Mouse (Mus musculus) T-helper 2 cell (primary cell): Measurements from ENCODE around the gene F830045P16Rik.
"Not testable (repeated sequence)": the region's sequence is repeated elsewhere in the genome, so short reads cannot be mapped to it uniquely, and the experiment has no call there.

Experiments used
- in situ Hi-C: fragments of 300-600 bp; cut with MboI, MseI; formaldehyde crosslinking; loops from one replicate; pipeline ENCODE4 v1.15.1; 2025; ENCODE audit warnings: high pct_unique_total_duplicates

F830045P16Rik gene

DNA sequence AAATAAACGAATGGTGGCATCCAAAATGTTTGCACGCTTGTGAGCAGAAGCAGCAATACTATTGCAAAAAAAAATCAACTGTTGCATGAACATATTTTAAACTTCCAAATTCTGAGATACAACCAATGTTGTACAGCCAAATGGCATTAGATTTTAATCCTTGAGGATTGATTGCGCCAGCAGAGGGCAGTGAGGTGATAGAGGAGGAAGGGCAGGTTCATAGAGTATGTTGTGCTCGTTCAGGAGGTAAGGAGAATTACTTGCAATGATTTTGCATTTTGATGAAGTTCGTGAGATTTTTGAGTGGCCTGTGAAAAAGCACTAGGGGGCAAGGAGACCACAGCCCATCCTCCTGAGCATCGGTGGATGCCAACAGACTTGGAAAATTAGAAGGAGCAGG, 33.8 kb downstream of the F830045P16Rik start:
- in situ Hi-C loops, result no loop called here

DNA sequence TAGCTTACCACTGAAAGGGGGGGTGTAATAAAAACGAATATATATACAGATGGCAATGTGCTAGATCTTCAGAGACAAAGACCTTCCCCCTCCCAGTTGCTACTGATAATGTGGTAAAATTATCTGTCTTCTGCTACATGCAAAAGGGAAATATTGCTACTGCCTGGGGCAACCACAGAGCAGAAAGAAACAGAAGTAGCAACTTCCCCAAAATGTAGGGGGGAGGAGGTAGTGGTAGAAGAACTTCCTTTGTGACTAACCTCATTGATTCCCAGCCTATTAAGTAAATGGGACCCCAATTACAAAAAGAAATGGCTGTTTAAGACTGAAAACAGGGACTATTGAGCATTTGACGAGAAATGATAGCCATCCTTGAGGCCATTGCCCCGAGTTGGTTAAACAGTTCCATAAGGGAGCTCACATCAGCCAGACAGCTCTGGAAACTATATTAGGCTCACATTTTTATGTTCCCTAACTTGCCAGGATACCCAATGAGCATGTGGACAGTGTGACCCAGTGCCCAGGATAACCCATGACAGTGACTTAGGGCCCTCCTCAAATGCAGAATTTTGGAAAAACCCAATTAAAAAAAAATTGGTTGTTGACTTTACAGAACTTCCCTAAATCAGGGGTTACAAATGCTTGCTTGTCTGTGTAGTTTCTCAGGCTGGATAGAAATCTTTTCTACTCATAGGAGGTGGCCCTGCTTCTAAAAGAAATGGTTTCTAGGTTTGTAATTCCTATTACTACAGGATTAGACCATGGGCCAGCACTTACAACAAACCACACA, 46.7 kb downstream of the F830045P16Rik start:
- in situ Hi-C loops, result no loop called here

DNA sequence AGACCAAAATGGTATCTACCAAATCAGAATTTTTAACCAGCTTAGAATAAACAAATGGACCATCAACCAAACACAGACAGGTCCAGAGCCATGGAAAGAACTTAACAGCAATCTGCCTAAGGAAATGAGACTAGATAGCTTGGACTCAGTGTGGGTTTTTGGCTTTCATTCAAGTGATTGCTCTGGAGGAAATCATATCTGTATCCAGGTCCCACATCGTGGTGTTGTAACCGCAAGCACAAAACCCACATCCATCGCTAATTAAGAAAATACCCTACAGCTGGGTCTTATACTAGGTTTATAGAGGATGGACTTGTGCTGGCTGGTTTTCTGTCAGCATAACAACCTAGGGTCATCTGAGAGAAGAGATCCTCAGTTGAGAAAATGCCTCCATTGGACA, 53.3 kb downstream of the F830045P16Rik start:
- in situ Hi-C loops, result no loop called here

GRCm38 (mm10) chr2:129471905-129472304, 64.5 kb downstream of the F830045P16Rik start:
- in situ Hi-C loops, result no loop called here

GRCm38 (mm10) chr2:129470839-129471238, 65.6 kb downstream of the F830045P16Rik start:
- in situ Hi-C loops, result no loop called here

GRCm38 (mm10) chr2:129438772-129439171, 97.6 kb downstream of the F830045P16Rik start:
- in situ Hi-C loops, result not testable (repeated sequence)

DNA sequence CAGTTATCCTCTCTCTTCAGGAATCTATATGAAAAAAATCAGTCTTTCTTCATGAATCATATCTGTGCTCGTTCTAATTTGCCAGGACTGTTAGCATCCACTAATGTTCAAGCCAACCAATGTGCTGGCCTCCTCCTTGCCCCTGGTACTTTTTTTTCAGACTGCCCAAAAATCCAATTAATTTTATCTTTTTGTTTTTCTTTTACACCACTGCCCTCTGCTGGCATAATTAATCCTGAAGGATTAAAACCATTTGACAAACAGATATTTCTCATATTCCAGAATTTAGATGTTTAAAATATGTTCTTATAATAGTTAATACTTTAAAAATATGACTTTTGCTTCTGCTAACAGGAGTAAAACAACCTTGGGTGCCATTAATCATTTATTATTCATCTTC, 101.2 kb downstream of the F830045P16Rik start:
- in situ Hi-C loops, result no loop called here

GRCm38 (mm10) chr2:129423741-129424140, 112.7 kb downstream of the F830045P16Rik start:
- in situ Hi-C loops, result no loop called here

GRCm38 (mm10) chr2:129420897-129421561, 115.4 kb downstream of the F830045P16Rik start:
- in situ Hi-C loops, result no loop called here

DNA sequence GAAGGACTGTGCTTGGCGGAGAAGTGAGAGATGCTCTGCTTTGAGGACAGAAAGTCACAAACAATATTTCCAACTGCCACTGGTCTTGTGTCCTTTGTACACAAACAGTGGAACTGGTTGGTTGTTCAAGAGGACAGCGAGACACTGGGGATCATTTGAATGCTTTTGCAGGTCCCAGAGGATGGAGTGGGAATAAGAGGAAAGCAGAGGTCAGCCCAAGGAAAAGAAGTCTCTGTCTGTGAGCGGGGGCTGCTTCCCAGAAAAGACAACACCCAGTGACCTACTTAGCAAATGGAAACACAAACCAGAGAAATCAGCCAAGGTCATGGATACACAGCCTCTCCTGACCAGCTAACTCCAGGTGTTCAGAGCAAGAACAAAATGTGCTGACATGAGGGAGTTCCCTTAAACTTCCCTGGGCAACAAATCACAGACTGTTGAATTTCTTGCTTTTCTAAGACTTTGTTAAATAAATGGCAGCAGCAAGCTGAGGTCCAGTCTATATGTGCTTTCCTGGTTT, 117.0 kb downstream of the F830045P16Rik start:
- in situ Hi-C loops, result no loop called here

DNA sequence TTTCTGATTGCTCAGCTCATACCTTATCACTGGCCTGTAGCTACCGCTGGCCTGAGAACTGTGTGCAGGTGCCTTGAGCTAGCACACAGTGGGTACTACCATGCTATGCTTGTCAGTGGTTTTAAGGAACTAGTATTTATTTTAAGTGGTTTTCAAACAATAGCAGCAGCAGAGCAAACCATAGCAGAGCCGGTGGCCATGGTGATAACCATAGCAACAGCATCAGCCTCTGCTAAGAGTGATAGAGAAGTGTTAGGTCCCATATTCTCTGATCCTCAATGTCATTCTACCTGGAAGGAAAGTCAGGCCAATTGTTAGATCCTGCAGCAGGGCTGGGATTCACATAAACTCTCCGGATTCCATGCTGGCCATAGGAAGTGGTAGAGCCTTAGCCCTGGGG, 121.8 kb downstream of the F830045P16Rik start:
- in situ Hi-C loops, result no loop called here

- in situ Hi-C loops, result no loop called here
Measured at GRCm38 (mm10) chr2:129413488-129413887, 122.9 kb downstream of the F830045P16Rik start.

DNA sequence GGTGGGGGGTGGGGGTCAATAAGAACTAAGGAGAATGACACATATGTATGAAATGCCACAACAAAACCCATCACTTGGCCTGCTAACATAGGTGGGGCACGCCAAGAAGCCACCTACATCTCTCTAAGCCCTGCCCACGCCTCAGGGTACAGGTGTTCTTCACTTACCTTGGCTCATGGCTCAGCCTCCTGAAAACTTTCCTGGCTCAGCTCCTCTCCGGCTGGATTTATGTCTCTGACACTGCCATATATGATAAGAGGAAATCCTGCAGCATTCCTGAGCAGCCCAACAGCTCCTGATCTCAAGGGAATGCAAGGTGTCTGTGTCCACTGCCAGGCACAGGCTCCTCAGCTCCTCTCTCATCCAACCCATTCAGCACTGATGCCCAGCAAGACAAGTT, 124.8 kb downstream of the F830045P16Rik start:
- in situ Hi-C loops, result no loop called here

DNA sequence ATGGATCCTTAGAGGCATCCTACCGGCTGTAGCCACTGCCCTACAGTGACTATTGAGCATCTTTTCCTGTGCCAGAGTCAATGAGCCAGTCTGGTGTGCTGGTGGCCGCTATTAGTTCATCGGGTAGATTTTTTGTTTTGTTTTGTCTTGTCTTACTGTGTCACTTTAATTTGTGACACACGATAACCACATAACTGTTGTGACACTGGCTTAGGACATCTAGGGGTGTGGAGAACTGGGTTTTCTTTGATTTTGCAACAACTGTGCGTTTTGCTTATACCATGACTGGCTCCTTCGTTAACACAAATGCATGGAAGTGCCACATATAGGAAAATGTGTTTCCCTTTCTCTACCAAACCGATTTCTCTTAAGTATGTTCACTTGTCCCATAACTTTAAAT, 126.1 kb downstream of the F830045P16Rik start:
- in situ Hi-C loops, result no loop called here

- in situ Hi-C loops, result no loop called here
Measured at GRCm38 (mm10) chr2:129408476-129408875, 127.9 kb downstream of the F830045P16Rik start.
